Mouse (Mus musculus) G1E (cell line): ENCODE results near the gene Ctcfl. TPM values are rescaled to one million over a fixed set of nuclear protein-coding genes. Genes with fewer than 3 reads are reported as not detected.

ENCODE experiments used
- ATAC-seq: 2 replicates; pipeline ENCODE4 v1.8.0; 2016; ENCODE audit warnings: mild to moderate bottlenecking; ENCODE audit not compliant: insufficient number of reproducible peaks, poor library complexity, low FRiP score, severe bottlenecking; ENCODE audit errors: extremely low read depth
- DNase-seq: peaks from one replicate; pipeline ENCODE4 v3.0.0; 2012; ENCODE audit warnings: low spot score
- H3K27me3 ChIP-seq: 2 replicates; pipeline ENCODE4 v1.6.1; 2012; ENCODE audit warnings: mild to moderate bottlenecking, low read length, inconsistent platforms; ENCODE audit not compliant: insufficient read depth
- H3K36me3 ChIP-seq: replicated peaks from 2 replicates; pipeline ENCODE3; 2012; ENCODE audit warnings: mild to moderate bottlenecking, inconsistent platforms
- H3K4me1 ChIP-seq: 2 replicates; pipeline ENCODE4 v1.6.1; 2012; ENCODE audit warnings: low read depth, low read length, inconsistent platforms, mixed read lengths; ENCODE audit not compliant: insufficient read depth
- H3K4me3 ChIP-seq: 2 replicates; pipeline ENCODE4 v1.5.1; 2012; ENCODE audit warnings: low read depth, mild to moderate bottlenecking, inconsistent platforms, low read length, moderate library complexity, mixed read lengths
- H3K9me3 ChIP-seq: replicated peaks from 2 replicates; pipeline ENCODE4 v1.6.1; 2012; ENCODE audit warnings: inconsistent platforms
- CTCF ChIP-seq: IDR thresholded peaks from 2 replicates; pipeline ENCODE4 v1.5.1; 2012; ENCODE audit warnings: low read depth, low read length, inconsistent platforms, mixed read lengths
- GATA1 ChIP-seq: IDR thresholded peaks from 2 replicates; pipeline ENCODE4 v1.6.1; 2012; ENCODE audit warnings: borderline replicate concordance, low read length, inconsistent platforms, mixed read lengths
- GATA2 ChIP-seq: IDR thresholded peaks from 2 replicates; pipeline ENCODE4 v1.6.1; 2012; ENCODE audit warnings: low read depth, low read length, inconsistent platforms, borderline replicate concordance
- POLR2AphosphoS5 ChIP-seq: IDR thresholded peaks from 2 replicates; pipeline ENCODE4 v1.6.1; 2012; ENCODE audit warnings: low read depth, low read length, inconsistent platforms; ENCODE audit not compliant: insufficient replicate concordance
- TAL1 ChIP-seq: conservative IDR thresholded peaks from 2 replicates; pipeline ENCODE4 v1.6.1; 2012; ENCODE audit warnings: low read depth, low read length, inconsistent platforms, mixed read lengths
- polyA plus RNA-seq: library from polyadenylated mRNA; stranded (reverse); fragments of >175 nt; gene quantifications from 2 replicates; pipeline ENCODE4 v1.2.3, GENCODE M21; 2012
- total RNA-seq, 2 experiments: library from RNA; stranded (forward) in 1 of 2; stranded (reverse) in 1 of 2; fragments of 200-1000 nt in 1 of 2; fragments of >200 nt in 1 of 2; fragmentation: Nextera tagmentation in 1 of 2; gene quantifications; 2 replicates each; pipeline ENCODE4 v1.2.3; 2014 to 2017

Gene Ctcfl
- total and polyA plus RNA-seq, 3 experiments = not detected

GRCm38 (mm10) chr2:173046582-173047297 is 72.6 kb downstream of the Ctcfl start:
- TF ChIP-seq TAL1 (no peak), GATA1 (no peak), CTCF (no peak), GATA2 (no peak), POLR2AphosphoS5 (no peak)
- Histone ChIP-seq H3K4me1 (peaks cover 46% of the 10 kb centered on the region), H3K9me3 (no peaks in the 10 kb centered on the region; the same call in 1 of the 2 replicates), H3K36me3 (no peaks in the 10 kb centered on the region), H3K27me3 (peaks cover 44% of the 10 kb centered on the region), H3K4me3 (no peak overlapping the region; the same call in 1 of the 2 replicates)
- DNase-seq (no peak), ATAC-seq (no peak)

DNA sequence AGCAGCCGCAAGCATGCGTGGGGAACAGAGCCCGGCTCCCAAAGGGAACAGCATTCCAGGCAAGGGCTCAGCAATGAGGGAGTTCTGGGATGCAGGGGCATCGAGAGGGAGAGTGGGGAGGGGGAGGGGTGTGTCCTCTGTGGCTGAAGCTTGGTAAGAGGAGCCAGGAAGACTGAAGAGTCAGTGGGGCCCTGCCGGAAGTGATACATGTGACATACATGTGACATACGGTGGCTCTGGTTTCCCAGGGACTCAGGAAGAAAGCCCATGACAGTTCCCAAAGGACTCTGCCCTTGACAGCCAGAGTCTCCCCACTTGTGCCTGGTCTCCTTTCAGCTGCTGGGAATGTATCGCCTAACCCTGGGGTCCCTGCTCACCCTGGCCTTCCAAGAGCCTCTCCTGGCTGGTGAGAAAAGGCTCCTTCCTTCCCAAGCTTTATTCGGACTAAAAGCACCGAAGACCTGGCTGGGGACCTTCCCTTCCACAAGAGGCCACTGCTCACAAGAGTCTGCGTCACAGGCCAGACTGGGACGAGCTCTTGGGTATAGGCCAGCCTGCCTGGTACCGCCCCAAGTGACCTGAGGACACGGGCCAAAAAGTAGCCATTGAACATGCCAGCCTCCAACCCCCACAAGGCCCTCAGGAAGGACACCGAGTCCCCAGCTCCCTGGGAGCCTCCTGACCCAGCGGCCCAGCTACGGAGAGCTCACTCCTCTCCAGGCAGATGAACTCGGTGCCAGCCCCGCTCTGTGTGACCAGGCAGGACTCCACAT is 74.9 kb downstream of the Ctcfl start:
- H3K4me3 ChIP-seq = no peak overlapping the region
- TF ChIP-seq GATA1 (no peak), POLR2AphosphoS5 (no peak), TAL1 (no peak), GATA2 (no peak), CTCF (no peak)
- peaks cover 52% of the 10 kb centered on the region for H3K4me1 ChIP-seq
- H3K36me3 ChIP-seq = peaks cover 6% of the 10 kb centered on the region
- DNase-seq = no peak
- H3K27me3 ChIP-seq = peaks cover 27% of the 10 kb centered on the region
- no peaks in the 10 kb centered on the region; the same call in 1 of the 2 replicates for H3K9me3 ChIP-seq
- no peak for ATAC-seq

Other genes with a start within 250 kb of the Ctcfl start
- not detected in 2 replicates for gene Bmp7, start 179.2 kb downstream of the Ctcfl start, total RNA-seq (2014; fragmentation: Nextera tagmentation)
- 0.05 and 0.06 TPM in 2 replicates for gene Bmp7, start 179.2 kb downstream of the Ctcfl start, total RNA-seq (2017)
- gene Bmp7, start 179.2 kb downstream of the Ctcfl start, polyA plus RNA-seq = not detected in 2 replicates
- not detected in 2 replicates for gene Spo11, start 141.8 kb downstream of the Ctcfl start, total RNA-seq (2014; fragmentation: Nextera tagmentation)
- not detected in 2 replicates for gene Spo11, start 141.8 kb downstream of the Ctcfl start, total RNA-seq (2017)
- gene Spo11, start 141.8 kb downstream of the Ctcfl start, polyA plus RNA-seq = not detected in 2 replicates
- gene Rae1, start 119.4 kb downstream of the Ctcfl start, total RNA-seq (2014; fragmentation: Nextera tagmentation) = 165 and 189 TPM in 2 replicates
- 92.4 and 93.2 TPM in 2 replicates for gene Rae1, start 119.4 kb downstream of the Ctcfl start, total RNA-seq (2017)
- 60.2 and 71.9 TPM in 2 replicates for gene Rae1, start 119.4 kb downstream of the Ctcfl start, polyA plus RNA-seq
- 299 and 342 TPM in 2 replicates for gene Rbm38, start 99.0 kb downstream of the Ctcfl start, total RNA-seq (2014; fragmentation: Nextera tagmentation)
- gene Rbm38, start 99.0 kb downstream of the Ctcfl start, total RNA-seq (2017) = 35.7 and 36.0 TPM in 2 replicates
- 692 and 737 TPM in 2 replicates for gene Rbm38, start 99.0 kb downstream of the Ctcfl start, polyA plus RNA-seq
- not detected in 2 replicates for gene Pck1, start 33.5 kb upstream of the Ctcfl start, total RNA-seq (2014; fragmentation: Nextera tagmentation)
- gene Pck1, start 33.5 kb upstream of the Ctcfl start, total RNA-seq (2017) = 0.11 TPM in 1 of 2 replicates, not detected in the other
- gene Pck1, start 33.5 kb upstream of the Ctcfl start, polyA plus RNA-seq = not detected in 2 replicates
- gene Zbp1, start 99.4 kb upstream of the Ctcfl start, total RNA-seq (2014; fragmentation: Nextera tagmentation) = not detected in 2 replicates
- 0.11 TPM in 1 of 2 replicates, not detected in the other for gene Zbp1, start 99.4 kb upstream of the Ctcfl start, total RNA-seq (2017)
- not detected in 2 replicates for gene Zbp1, start 99.4 kb upstream of the Ctcfl start, polyA plus RNA-seq
- gene Pmepa1, start 157.0 kb upstream of the Ctcfl start, total RNA-seq (2014; fragmentation: Nextera tagmentation) = not detected in 2 replicates
- gene Pmepa1, start 157.0 kb upstream of the Ctcfl start, total RNA-seq (2017) = 0.05 TPM in 1 of 2 replicates, not detected in the other
- gene Pmepa1, start 157.0 kb upstream of the Ctcfl start, polyA plus RNA-seq = not detected in 2 replicates